Mouse (Mus musculus): ENCODE measurements at regions not wholly inside any gene's neighbourhood (a gene's known extent, or its start where the extent isn't known, plus 50 kb on each side); places are given as distances from the start of the nearest gene placed in this dataset.

GRCm38 (mm10) chr6:19214700-19215099, 348.6 kb downstream of the Ankrd7 start:
- no peak overlapping the region for H3K9ac ChIP-seq
- ATAC-seq (ENCODE audit: low FRiP score, low read depth) = no peak
- H3K27ac ChIP-seq = no peak overlapping the region
- H3K36me3 ChIP-seq = no peaks in the 10 kb centered on the region
- H3K4me3 ChIP-seq = no peak overlapping the region
- no peaks in the 10 kb centered on the region for H3K9me3 ChIP-seq
- H3K4me1 ChIP-seq = no peaks in the 10 kb centered on the region
- WGBS = 92% methylated on average over 1 of the region's 1 CpGs
- no peak overlapping the region for H3K4me2 ChIP-seq (replicated peaks)
- H3K27me3 ChIP-seq (replicated peaks) = no peaks in the 10 kb centered on the region

- Histone ChIP-seq H3K4me2 (replicated peaks) (no peak overlapping the region), H3K9me3 (no peaks in the 10 kb centered on the region), H3K4me1 (no peaks in the 10 kb centered on the region), H3K36me3 (no peaks in the 10 kb centered on the region), H3K27me3 (replicated peaks) (no peaks in the 10 kb centered on the region), H3K9ac (no peak overlapping the region), H3K27ac (no peak overlapping the region), H3K4me3 (no peak overlapping the region)
- no peak for ATAC-seq (ENCODE audit: low FRiP score, low read depth)
- 65% methylated on average over 1 of the region's 1 CpGs for WGBS
Measured at GRCm38 (mm10) chr6:19215124-19215523, 349.0 kb downstream of the Ankrd7 start.

GRCm38 (mm10) chr6:19264075-19264819, 398.1 kb downstream of the Ankrd7 start:
- Histone ChIP-seq H3K4me3 (no peak overlapping the region), H3K4me1 (no peaks in the 10 kb centered on the region), H3K27me3 (replicated peaks) (no peaks in the 10 kb centered on the region), H3K9ac (no peak overlapping the region), H3K36me3 (no peaks in the 10 kb centered on the region), H3K27ac (no peak overlapping the region), H3K4me2 (replicated peaks) (no peak overlapping the region), H3K9me3 (no peaks in the 10 kb centered on the region)
- no peak for ATAC-seq (ENCODE audit: low FRiP score, low read depth)
- 74% methylated on average over 5 of the region's 5 CpGs for WGBS

- H3K4me3 ChIP-seq = no peak overlapping the region
- WGBS = 81% methylated on average over 2 of the region's 2 CpGs
- no peaks in the 10 kb centered on the region for H3K27me3 ChIP-seq (replicated peaks)
- H3K36me3 ChIP-seq = no peaks in the 10 kb centered on the region
- H3K9me3 ChIP-seq = no peaks in the 10 kb centered on the region
- no peak for ATAC-seq (ENCODE audit: low FRiP score, low read depth)
- H3K9ac ChIP-seq = no peak overlapping the region
- H3K27ac ChIP-seq = no peak overlapping the region
- H3K4me2 ChIP-seq (replicated peaks) = no peak overlapping the region
- no peaks in the 10 kb centered on the region for H3K4me1 ChIP-seq
Measured at GRCm38 (mm10) chr6:19273207-19273606, 407.1 kb downstream of the Ankrd7 start.

GRCm38 (mm10) chr6:19282682-19283333, 416.7 kb downstream of the Ankrd7 start:
- Histone ChIP-seq H3K27me3 (replicated peaks) (no peaks in the 10 kb centered on the region), H3K27ac (no peak overlapping the region), H3K4me1 (no peaks in the 10 kb centered on the region), H3K9ac (no peak overlapping the region), H3K4me2 (replicated peaks) (no peak overlapping the region), H3K9me3 (no peaks in the 10 kb centered on the region), H3K36me3 (no peaks in the 10 kb centered on the region), H3K4me3 (no peak overlapping the region)
- WGBS = 61% methylated on average over 4 of the region's 4 CpGs
- ATAC-seq (ENCODE audit: low FRiP score, low read depth) = no peak

- H3K9me3 ChIP-seq = no peaks in the 10 kb centered on the region
- no peak overlapping the region for H3K9ac ChIP-seq
- H3K27ac ChIP-seq = no peak overlapping the region
- H3K27me3 ChIP-seq (replicated peaks) = no peaks in the 10 kb centered on the region
- ATAC-seq (ENCODE audit: low FRiP score, low read depth) = peak; percentile 29; the same call in 1 of the 2 replicates
- no peaks in the 10 kb centered on the region for H3K4me1 ChIP-seq
- H3K4me2 ChIP-seq (replicated peaks) = no peak overlapping the region
- no peaks in the 10 kb centered on the region for H3K36me3 ChIP-seq
- H3K4me3 ChIP-seq = no peak overlapping the region
Measured at GRCm38 (mm10) chr6:19332659-19333058, 466.5 kb downstream of the Ankrd7 start.

- Histone ChIP-seq H3K27me3 (replicated peaks) (no peaks in the 10 kb centered on the region), H3K27ac (no peak overlapping the region), H3K4me3 (no peak overlapping the region), H3K4me1 (no peaks in the 10 kb centered on the region), H3K9me3 (no peaks in the 10 kb centered on the region), H3K4me2 (replicated peaks) (no peak overlapping the region), H3K36me3 (no peaks in the 10 kb centered on the region), H3K9ac (no peak overlapping the region)
- 92% methylated on average over 6 of the region's 6 CpGs for WGBS
- no peak for ATAC-seq (ENCODE audit: low FRiP score, low read depth)
Measured at GRCm38 (mm10) chr6:19335653-19336052, 469.5 kb downstream of the Ankrd7 start.

GRCm38 (mm10) chr6:19338470-19338869, 472.4 kb downstream of the Ankrd7 start:
- ATAC-seq (ENCODE audit: low FRiP score, low read depth) = no peak
- no peak overlapping the region for H3K27ac ChIP-seq
- 86% methylated on average over 5 of the region's 5 CpGs for WGBS
- H3K4me1 ChIP-seq = no peaks in the 10 kb centered on the region
- H3K9me3 ChIP-seq = no peaks in the 10 kb centered on the region
- no peak overlapping the region for H3K4me2 ChIP-seq (replicated peaks)
- no peak overlapping the region for H3K9ac ChIP-seq
- no peak overlapping the region for H3K4me3 ChIP-seq
- no peaks in the 10 kb centered on the region for H3K36me3 ChIP-seq
- no peaks in the 10 kb centered on the region for H3K27me3 ChIP-seq (replicated peaks)

Measured in neural tube, embryonic 12.5 days (tissue).